Mouse (Mus musculus) CD4-positive, CD25-positive, alpha-beta regulatory T cell (primary cell): ENCODE data around the gene Serpina3k. TPM values are rescaled to one million over a fixed set of nuclear protein-coding genes. Genes with fewer than 3 reads are reported as not detected.

Experiments
- polyA plus RNA-seq: library from polyadenylated mRNA; unstranded; fragments of 100-300 nt; shearing (Covaris generic); gene quantifications from one replicate; pipeline ENCODE4 v1.2.1, GENCODE M21; 2017

Gene Serpina3k
- not detected for polyA plus RNA-seq

GRCm38 (mm10) chr12:104338226-104338625, at the start of gene Serpina3k, which contains the start of gene Serpina3m:
Serpina3k (plus strand) TSS chr12:104338486.
Serpina3m (plus strand) TSS chr12:104338486.

GRCm38 (mm10) chr12:104314253-104314652, 24.0 kb upstream of the Serpina3k start, which contains the start of gene Serpina3j:
Serpina3j (plus strand) TSS chr12:104314553.

Other genes starting within 250 kb of the Serpina3k start
- not detected for gene Serpina5, start 237.4 kb upstream of the Serpina3k start, polyA plus RNA-seq
- not detected for gene Serpina3a, start 225.8 kb upstream of the Serpina3k start, polyA plus RNA-seq
- not detected for gene Serpina3b, start 210.5 kb upstream of the Serpina3k start, polyA plus RNA-seq
- not detected for gene Serpina3c, start 184.6 kb upstream of the Serpina3k start, polyA plus RNA-seq
- gene Serpina3f, start 123.9 kb upstream of the Serpina3k start, polyA plus RNA-seq, result 4.4 TPM
- gene Serpina3g, start 102.2 kb upstream of the Serpina3k start, polyA plus RNA-seq, result 133 TPM
- not detected for gene Serpina3i, start 75.4 kb upstream of the Serpina3k start, polyA plus RNA-seq
- not detected for gene Serpina3j, start 23.9 kb upstream of the Serpina3k start, polyA plus RNA-seq
- gene Serpina3m, start within 50 bp of the Serpina3k start, polyA plus RNA-seq, result not detected
- gene Serpina3n, start 68.2 kb downstream of the Serpina3k start, polyA plus RNA-seq, result not detected
- gene Gsc, start 134.8 kb downstream of the Serpina3k start, polyA plus RNA-seq, result not detected